Mouse (Mus musculus) B cell, adult (primary cell): ENCODE results near the gene Paqr9. TPM values are rescaled to one million over a fixed set of nuclear protein-coding genes. Genes with fewer than 3 reads are reported as not detected.

Experiments used
- total RNA-seq: library from RNA; stranded (reverse); gene quantifications from 4 replicates; pipeline ENCODE4 v1.2.4, GENCODE M21; 2023; ENCODE audit not compliant: inconsistent age

Gene Paqr9
- 0.12 to 0.51 TPM (median 0.34 TPM) in 4 replicates for total RNA-seq

GRCm38 (mm10) chr9:95559059-95559935 lies at the start of gene Paqr9:
TSS of gene Paqr9 (plus strand) at chr9:95559657.

GRCm38 (mm10) chr9:95511472-95512330 lies 47.8 kb upstream of the Paqr9 start, which contains the start of gene U2surp:
TSS of gene U2surp (minus strand) at chr9:95511996.

Other genes with a start within 250 kb of the Paqr9 start
- gene Chst2, start 152.9 kb upstream of the Paqr9 start, total RNA-seq: 0.06 to 0.16 TPM (median 0.12 TPM) in 3 of 4 replicates, not detected in the other
- 102 to 113 TPM (median 105 TPM) in 4 replicates for gene U2surp, start 47.7 kb upstream of the Paqr9 start, total RNA-seq
- 0.12 to 0.54 TPM (median 0.29 TPM) in 3 of 4 replicates, not detected in the other for gene Pcolce2, start 77.9 kb downstream of the Paqr9 start, total RNA-seq
- 0.54 to 1.2 TPM (median 0.90 TPM) in 4 replicates for gene Trpc1, start 190.7 kb downstream of the Paqr9 start, total RNA-seq